Mouse (Mus musculus) myocyte (in vitro differentiated cells): ENCODE results near the gene Nbas.

ENCODE experiments used
- MYOG ChIP-seq, 3 experiments: IDR thresholded peaks; one replicate each; pipeline ENCODE4 v1.6.1; 2011; ENCODE audit warnings: control low read depth in 2 of 3, low read depth in 2 of 3, mild to moderate bottlenecking in 2 of 3; ENCODE audit not compliant: insufficient read length in 2 of 3, control insufficient read depth in 1 of 3, insufficient read depth in 1 of 3
- POLR2A ChIP-seq: IDR thresholded peaks from one replicate; pipeline ENCODE4 v1.6.1; 2011; ENCODE audit warnings: low read depth, mild to moderate bottlenecking, control low read depth, moderate library complexity; ENCODE audit not compliant: insufficient read length
- POLR2AphosphoS2 ChIP-seq: IDR thresholded peaks from one replicate; pipeline ENCODE4 v1.6.1; 2011; ENCODE audit warnings: low read depth, control low read depth; ENCODE audit not compliant: insufficient read length
- REST ChIP-seq: IDR thresholded peaks from one replicate; pipeline ENCODE4 v1.6.1; 2011; ENCODE audit warnings: mild to moderate bottlenecking, control low read depth, moderate library complexity; ENCODE audit not compliant: insufficient read depth, insufficient read length
- TCF12 ChIP-seq: IDR thresholded peaks from one replicate; pipeline ENCODE4 v1.6.1; 2011; ENCODE audit warnings: mild to moderate bottlenecking, control low read depth; ENCODE audit not compliant: poor library complexity, insufficient read depth, severe bottlenecking
- USF1 ChIP-seq: IDR thresholded peaks from one replicate; pipeline ENCODE4 v1.6.1; 2011; ENCODE audit warnings: low read depth, mild to moderate bottlenecking, control low read depth, moderate library complexity

DNA sequence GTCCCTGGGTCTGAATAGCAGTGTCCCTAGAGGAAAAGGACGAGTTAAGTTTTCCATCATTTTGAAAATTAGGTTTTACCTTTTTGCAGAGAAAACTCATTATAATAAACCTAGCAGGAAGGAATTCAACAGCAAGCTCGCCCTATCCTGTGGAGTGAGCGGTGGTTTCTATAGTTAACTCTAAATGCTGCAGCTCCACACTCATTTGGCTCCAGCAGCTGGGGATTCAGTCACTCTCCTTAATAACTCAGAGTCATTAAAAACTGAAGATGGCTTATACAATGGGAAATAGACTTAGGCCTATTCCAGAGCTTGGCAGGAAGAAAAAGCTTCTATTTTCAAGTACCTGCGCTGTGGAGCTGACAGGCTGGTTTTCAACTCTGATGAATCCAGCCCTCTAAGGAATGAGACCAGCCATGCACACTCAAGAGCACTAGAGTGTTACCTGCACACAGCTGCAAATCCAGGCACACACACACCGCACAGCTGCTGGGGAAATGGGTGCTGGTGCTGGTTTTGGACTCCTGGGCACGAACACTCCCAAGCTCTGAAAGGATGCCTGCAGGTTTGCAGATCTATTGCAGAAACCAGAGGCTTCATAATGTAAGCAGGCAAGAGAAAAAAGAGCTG lies 316.7 kb downstream of the Nbas start:
- TF ChIP-seq POLR2A (no peak), POLR2AphosphoS2 (no peak), USF1 (no peak), TCF12 (no peak), MYOG (IDR thresholded peaks at IDR 0.05; ENCODE audit: control insufficient read depth in 1 of 3, insufficient read depth in 1 of 3, insufficient read length in 2 of 3, low read depth in 2 of 3) (no peak), REST (no peak)
